Comparison of ENCODE assay signal across 8 mouse cellular contexts in the genomic region with DNA sequence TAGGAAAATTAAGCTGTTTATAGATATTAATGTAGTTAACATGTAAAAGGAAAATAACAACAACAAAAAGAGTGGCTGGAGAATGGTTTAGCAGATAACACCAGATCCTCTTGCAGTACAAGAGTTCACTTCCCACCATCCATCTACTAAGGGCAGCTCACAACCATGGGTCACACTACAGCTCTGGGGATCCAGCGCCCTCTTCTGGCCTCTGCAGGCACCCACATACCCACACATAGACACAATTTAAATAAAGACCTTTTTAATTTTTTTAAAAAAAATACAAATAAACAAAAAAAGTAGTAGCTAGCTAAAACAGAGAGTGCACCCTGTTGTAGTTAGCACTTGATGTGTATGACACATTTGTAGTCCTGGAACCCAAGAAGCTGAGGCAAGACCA. TPM values are rescaled to one million over a fixed set of nuclear protein-coding genes. Genes with fewer than 3 reads are reported as not detected.
DNase-seq lines count a peak whose midpoint lies in the region; ATAC-seq and TF ChIP-seq lines count a peak whose summit lies in the region.
"Had no signal": no experiment of that assay in that cellular context is flagged by ENCODE, and none has a peak within 500 bp of the region (broad histone marks: within the 10 kb centered on the region; RNA-seq: fewer than 3 reads in every experiment).

No protein-coding gene starts in this region.

- peak; percentile 46 for DNase-seq in kidney, adult 18-20 months
- DNase-seq in MEL-GATA-1-ER (ENCODE audit: extremely low read depth, low read depth), result peak; percentile 67
- peak; percentile 45 for DNase-seq in brain, adult 2 months (ENCODE audit: low read depth, low spot score)
- peak; percentile 34 for DNase-seq in kidney, postnatal 0 days (ENCODE audit: low spot score)
- DNase-seq in midbrain, embryonic 14.5 days, result peak; percentile 18
- DNase-seq in thymus, postnatal 4 days, result peak; percentile 75

- H3K9ac ChIP-seq in kidney, embryonic 16.5 days (replicated peaks; ENCODE audit: low read length), result no peak overlapping the region
- no peak overlapping the region for H3K9ac ChIP-seq in kidney, postnatal 0 days (ENCODE audit: low read depth, low read length)
- no peak overlapping the region for H3K9ac ChIP-seq in midbrain, embryonic 14.5 days (replicated peaks; ENCODE audit: low read length)
- H3K9ac ChIP-seq: stomach, embryonic 15.5 days had no signal

- 55% methylated on average over 1 of the region's 1 CpGs for WGBS in kidney, embryonic 16.5 days
- WGBS in kidney, postnatal 0 days, result 28% methylated on average over 1 of the region's 1 CpGs
- WGBS in midbrain, embryonic 14.5 days, result 39% methylated on average over 1 of the region's 1 CpGs

- H3K4me1 ChIP-seq in kidney, embryonic 16.5 days (ENCODE audit: insufficient read depth, low read length), result peaks cover 10% of the 10 kb centered on the region; the same call in 1 of the 2 replicates
- H3K4me1 ChIP-seq in kidney, postnatal 0 days (replicated peaks; ENCODE audit: insufficient read depth, low read length), result no peaks in the 10 kb centered on the region; the same call in 1 of the 2 replicates
- peaks cover 27% of the 10 kb centered on the region for H3K4me1 ChIP-seq in midbrain, embryonic 14.5 days (ENCODE audit: control insufficient read depth, insufficient read depth, low read length)

- no peak overlapping the region for H3K27ac ChIP-seq in kidney, embryonic 16.5 days (ENCODE audit: low read length)
- no peak overlapping the region for H3K27ac ChIP-seq in kidney, postnatal 0 days
- H3K27ac ChIP-seq in midbrain, embryonic 14.5 days (replicated peaks; ENCODE audit: low read depth, low read length), result no peak overlapping the region
- H3K27ac ChIP-seq: stomach, embryonic 15.5 days had no signal

- no peaks in the 10 kb centered on the region for H3K9me3 ChIP-seq in kidney, embryonic 16.5 days (ENCODE audit: low read length)
- no peaks in the 10 kb centered on the region for H3K9me3 ChIP-seq in kidney, postnatal 0 days (replicated peaks; ENCODE audit: low read length)
- H3K9me3 ChIP-seq in midbrain, embryonic 14.5 days (ENCODE audit: control insufficient read depth, low read length), result no peaks in the 10 kb centered on the region
- H3K9me3 ChIP-seq: stomach, embryonic 15.5 days had no signal

- TF ChIP-seq CTCF in kidney, postnatal 0 days (IDR thresholded peaks at IDR 0.05; ENCODE audit: low read depth), result peak; percentile 61

- no peak overlapping the region for H3K4me2 ChIP-seq in kidney, embryonic 16.5 days (replicated peaks; ENCODE audit: low read depth, low read length)
- no peak overlapping the region for H3K4me2 ChIP-seq in kidney, postnatal 0 days (ENCODE audit: low read length)
- peak overlapping the region; percentile 29 for H3K4me2 ChIP-seq in midbrain, embryonic 14.5 days (ENCODE audit: low read length)
- H3K4me2 ChIP-seq: stomach, embryonic 15.5 days had no signal

- no peaks in the 10 kb centered on the region; the same call in 1 of the 2 replicates for H3K36me3 ChIP-seq in kidney, embryonic 16.5 days (ENCODE audit: insufficient read depth, low read length)
- H3K36me3 ChIP-seq in kidney, postnatal 0 days (ENCODE audit: insufficient read depth, low read length), result no peaks in the 10 kb centered on the region
- H3K36me3 ChIP-seq in midbrain, embryonic 14.5 days (ENCODE audit: control insufficient read depth, insufficient read depth, low read length), result no peaks in the 10 kb centered on the region
- H3K36me3 ChIP-seq: stomach, embryonic 15.5 days had no signal

- H3K4me3 ChIP-seq in kidney, embryonic 16.5 days (ENCODE audit: low read length), result no peak overlapping the region
- no peak overlapping the region for H3K4me3 ChIP-seq in kidney, postnatal 0 days (replicated peaks; ENCODE audit: low read depth, low read length)
- H3K4me3 ChIP-seq in midbrain, embryonic 14.5 days (replicated peaks; ENCODE audit: low read depth, low read length), result 0 out of 2 replicates have a peak overlapping the region, but pooled peaks have one; percentile 2
- H3K4me3 ChIP-seq: stomach, embryonic 15.5 days had no signal

- ATAC-seq in kidney, embryonic 16.5 days (ENCODE audit: low FRiP score, low TSS enrichment), result no peak
- no peak for ATAC-seq in kidney, postnatal 0 days (replicated peaks; ENCODE audit: low FRiP score, low read depth)
- ATAC-seq in midbrain, embryonic 14.5 days (ENCODE audit: low FRiP score, low TSS enrichment), result no peak

- no peaks in the 10 kb centered on the region for H3K27me3 ChIP-seq in kidney, embryonic 16.5 days (ENCODE audit: insufficient read depth, low read length)
- no peaks in the 10 kb centered on the region for H3K27me3 ChIP-seq in kidney, postnatal 0 days (ENCODE audit: insufficient read depth, low read length)
- H3K27me3 ChIP-seq in midbrain, embryonic 14.5 days (ENCODE audit: control insufficient read depth, insufficient read depth, low read length), result no peaks in the 10 kb centered on the region
- H3K27me3 ChIP-seq: stomach, embryonic 15.5 days had no signal

RNA-seq across cellular contexts. Expression of a gene that starts 4.0 kb away (rescaled TPM):
- polyA plus RNA-seq in kidney, embryonic 16.5 days (2015; fragmentation: Nextera tagmentation; extraction: Ambion mirVana), result 12.4 and 13.6 TPM in 2 replicates
- polyA plus RNA-seq in kidney, postnatal 0 days (2015; fragmentation: Nextera tagmentation; extraction: Ambion mirVana), result 9.6 and 10.1 TPM in 2 replicates
- 17.0 and 19.6 TPM in 2 replicates for polyA plus RNA-seq in midbrain, embryonic 14.5 days (2014; fragmentation: Nextera tagmentation; extraction: Ambion mirVana)

RNA-seq across cellular contexts. Expression of a gene that starts 56.9 kb away (rescaled TPM):
- 69.7 and 78.1 TPM in 2 replicates for polyA plus RNA-seq in kidney, embryonic 16.5 days (2015; fragmentation: Nextera tagmentation; extraction: Ambion mirVana)
- polyA plus RNA-seq in kidney, postnatal 0 days (2015; fragmentation: Nextera tagmentation; extraction: Ambion mirVana), result 57.0 and 62.7 TPM in 2 replicates
- 47.1 and 57.5 TPM in 2 replicates for polyA plus RNA-seq in midbrain, embryonic 14.5 days (2014; fragmentation: Nextera tagmentation; extraction: Ambion mirVana)

RNA-seq across cellular contexts. Expression of a gene that starts 57.2 kb away (rescaled TPM):
- 0.27 TPM in 1 of 2 replicates, not detected in the other for polyA plus RNA-seq in kidney, embryonic 16.5 days (2015; fragmentation: Nextera tagmentation; extraction: Ambion mirVana)
- polyA plus RNA-seq in kidney, postnatal 0 days (2015; fragmentation: Nextera tagmentation; extraction: Ambion mirVana), result 0.11 TPM in 1 of 2 replicates, not detected in the other
- 0.46 and 0.74 TPM in 2 replicates for polyA plus RNA-seq in midbrain, embryonic 14.5 days (2014; fragmentation: Nextera tagmentation; extraction: Ambion mirVana)
- polyA plus RNA-seq: stomach, embryonic 15.5 days had no signal

Comparison
In these comparisons a context has a peak if more than half of its experiments do, and no peak if none do; other contexts are left out.
1. DNase-seq: peak in every context shown above with its lines; median percentile 75 in thymus, postnatal 4 days; 67 in MEL-GATA-1-ER; 46 in kidney, adult 18-20 months; 45 in brain, adult 2 months; 34 in kidney, postnatal 0 days; 18 in midbrain, embryonic 14.5 days.